Mouse (Mus musculus) left cerebral cortex, postnatal 10 days (tissue): Measurements from ENCODE around the gene Dhrs7c. TPM values are rescaled to one million over a fixed set of nuclear protein-coding genes. Genes with fewer than 3 reads are reported as not detected.
A peak's percentile ranks its signal among the peaks of the same experiment; 100 is the strongest.

Experiments
- DNase-seq, 2 experiments: peaks; one replicate each; pipeline ENCODE4 v3.0.0; 2021 to 2022; ENCODE audit warnings: low spot score in 2 of 2, mixed read lengths in 1 of 2; ENCODE audit errors: extremely low spot score in 1 of 2
- intact Hi-C: fragments of 180-260 bp; cut with DNase I; formaldehyde crosslinking; loops from one replicate; pipeline ENCODE4 v1.15.1; 2025
- total RNA-seq, 2 experiments: library from RNA; stranded (reverse); gene quantifications; 2 replicates each; pipeline ENCODE4 v1.2.3; 2021

Gene Dhrs7c
- under 1 TPM; 0.41 to 0.65 TPM for total RNA-seq

DNA sequence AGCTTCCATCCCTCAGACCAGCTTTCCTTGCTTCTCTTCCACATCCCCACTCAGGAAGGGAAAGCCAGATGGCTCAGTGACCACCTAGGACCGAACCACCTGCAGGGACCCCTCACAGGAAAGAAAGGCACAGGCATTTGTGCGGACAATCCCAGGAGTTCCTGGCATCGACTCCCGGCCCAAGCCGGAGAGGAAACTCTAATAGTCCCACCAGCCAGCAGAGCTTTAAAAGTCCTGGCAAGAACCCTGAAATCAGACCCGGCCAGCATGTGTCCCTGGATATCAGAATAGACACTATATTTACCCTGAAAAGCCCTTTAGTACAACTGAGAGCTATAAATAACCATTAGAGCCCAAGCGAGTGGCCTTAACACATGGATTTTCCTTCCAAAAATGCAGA, at the start of gene Dhrs7c:
Gene Dhrs7c (plus strand): TSS at position 257 of the 400 bp plus-strand sequence.
- intact Hi-C loops = no loop called here
- DNase-seq = no peak

DNA sequence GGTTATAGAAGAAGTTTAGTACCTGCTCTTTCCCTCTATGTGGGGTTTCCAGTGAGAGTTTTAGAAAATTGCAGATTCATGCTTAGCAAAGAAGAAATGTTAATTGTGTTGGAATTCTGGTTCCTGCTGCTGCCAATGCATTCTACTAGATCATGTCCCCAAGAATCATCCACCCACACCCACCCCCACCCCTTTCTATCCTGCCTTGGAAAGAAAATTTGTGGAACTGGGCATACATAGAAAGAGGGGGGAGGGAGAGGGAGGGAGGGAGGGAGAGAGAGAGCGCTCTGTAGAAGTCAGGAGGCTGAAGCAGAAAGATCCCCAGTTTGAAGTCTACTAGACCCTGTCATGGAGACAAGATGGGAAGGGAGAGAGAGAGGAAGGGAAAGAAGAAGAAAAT, 41.7 kb upstream of the Dhrs7c start:
- intact Hi-C loops = no loop called here
- DNase-seq = no peak

DNA sequence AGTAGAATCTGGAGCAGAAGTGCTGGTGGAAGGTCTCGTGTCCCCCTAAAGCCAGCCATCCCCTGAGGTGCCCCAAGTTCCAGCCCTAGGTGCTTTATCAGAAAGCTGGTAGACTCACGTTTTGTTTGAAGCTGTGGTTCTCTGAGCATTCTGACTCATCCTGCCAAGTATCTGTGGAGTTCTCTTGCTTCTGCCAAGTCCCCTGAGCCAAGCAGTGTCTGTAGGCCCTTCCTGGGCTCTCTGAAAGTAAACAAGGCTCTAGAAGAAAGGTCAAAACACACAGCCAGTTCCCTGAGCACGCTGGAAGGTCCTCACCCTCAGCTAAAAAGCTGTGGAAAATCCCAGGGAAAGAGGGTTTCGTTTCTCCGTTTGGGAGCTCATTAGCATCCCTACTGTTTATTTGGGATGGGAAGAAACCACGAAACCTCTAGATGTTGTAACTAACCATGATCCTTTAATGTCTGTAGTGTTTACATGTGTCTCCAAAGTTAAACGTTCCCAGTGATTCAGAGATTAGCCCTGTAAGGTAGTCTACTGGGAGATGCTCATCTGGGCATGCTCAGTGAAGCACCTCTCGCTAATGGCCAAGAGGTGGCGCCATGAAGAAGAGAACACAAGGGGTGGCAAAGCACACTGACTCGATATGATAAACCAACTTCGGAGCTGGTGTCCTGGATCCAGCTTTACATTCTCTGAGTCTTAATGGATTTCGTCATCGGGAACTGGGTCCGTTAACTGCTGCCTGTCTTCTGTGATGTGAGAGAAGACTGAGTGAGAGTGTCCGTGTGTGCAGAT, 40.4 kb upstream of the Dhrs7c start:
- intact Hi-C loops = no loop called here
- no peak for DNase-seq

DNA sequence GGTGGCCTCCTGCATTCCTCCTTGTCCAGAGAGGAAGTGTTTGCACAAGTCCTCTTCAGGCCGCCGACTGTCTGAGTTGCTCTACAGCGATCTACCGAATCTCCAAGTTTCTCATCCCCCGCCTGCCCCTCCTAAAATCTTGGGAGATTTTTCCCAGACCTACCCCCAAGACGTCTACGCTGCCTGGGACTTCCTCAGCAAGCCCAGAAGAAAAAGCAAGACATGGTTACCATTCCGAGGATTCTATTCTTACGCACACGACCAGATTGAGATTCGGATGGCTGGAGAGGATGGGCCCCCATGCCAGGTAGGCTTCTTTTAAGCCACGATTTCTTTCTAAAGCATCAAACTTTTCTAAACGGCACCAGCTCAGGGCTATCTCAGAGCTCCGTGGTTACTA, 26.9 kb upstream of the Dhrs7c start, which contains the start of gene Glp2r:
Gene Glp2r (minus strand): TSS at position 101 of the 400 bp plus-strand sequence.
- DNase-seq = no peak

DNA sequence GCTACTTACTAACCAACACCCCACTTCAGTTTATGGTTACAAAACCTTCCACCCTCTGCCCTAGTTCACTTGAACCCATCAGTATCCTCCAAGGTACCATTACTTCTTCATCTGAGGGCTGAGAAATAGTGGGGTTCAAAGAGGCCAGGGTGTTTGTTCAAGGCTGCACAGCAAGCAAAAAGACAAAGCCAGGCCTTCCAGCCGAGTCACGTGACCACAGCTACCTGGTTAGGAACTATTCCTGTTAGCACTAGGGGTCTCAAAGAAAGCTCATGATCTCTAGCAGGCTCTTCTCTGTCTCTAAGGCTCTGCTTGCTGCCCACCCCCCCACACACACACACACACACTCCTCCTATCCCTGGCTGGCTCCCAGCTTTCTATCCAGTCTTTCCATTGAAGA, 26.3 kb upstream of the Dhrs7c start:
- intact Hi-C loops = no loop called here

More for the DNA sequence above, 26.9 kb upstream of the Dhrs7c start, which contains the start of gene Glp2r:
- intact Hi-C loops = no loop called here

DNA sequence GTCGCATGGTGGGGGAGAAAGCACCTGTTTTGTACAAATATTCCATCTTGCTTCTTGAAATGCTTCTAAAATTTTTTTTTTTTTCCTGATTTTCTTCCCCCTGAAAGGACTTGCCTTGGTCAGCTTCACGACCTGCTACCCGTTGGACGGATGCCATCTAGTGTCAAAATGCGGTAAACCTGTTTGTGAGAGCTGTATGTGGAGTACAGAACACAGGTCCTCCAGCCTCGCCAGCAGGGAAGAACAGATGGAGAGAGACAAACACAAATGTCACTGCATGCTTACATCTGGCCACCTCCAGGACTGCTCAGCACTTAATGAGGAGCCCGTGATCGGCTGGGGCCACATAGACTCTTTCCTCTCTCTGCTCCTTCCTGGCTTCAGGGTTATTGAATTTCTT, 25.4 kb upstream of the Dhrs7c start:
- DNase-seq = peak; percentile 63 to 73
- intact Hi-C loops = no loop called here

More for the DNA sequence above, 26.3 kb upstream of the Dhrs7c start:
- DNase-seq = no peak

DNA sequence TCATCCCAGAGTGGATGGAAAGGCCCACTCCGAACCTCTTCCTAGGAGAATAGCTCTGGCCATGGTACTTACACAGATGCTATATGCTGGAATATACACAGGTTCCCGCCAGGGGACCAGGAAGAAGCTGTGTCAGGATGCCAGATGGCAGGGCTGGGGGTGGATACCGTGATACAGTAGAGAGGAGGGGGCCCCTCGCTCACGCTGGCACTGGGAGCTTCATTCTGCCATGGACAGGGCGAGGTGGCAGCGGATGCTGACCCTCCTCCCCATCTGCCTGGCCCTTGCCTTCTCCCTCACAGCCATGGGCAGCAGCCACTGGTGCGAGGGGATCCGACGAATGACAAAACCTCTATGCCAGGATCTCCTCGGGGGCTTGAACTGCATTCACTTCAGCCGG, 23.6 kb upstream of the Dhrs7c start, which contains the start of gene Gsg1l2:
Gene Gsg1l2 (plus strand): TSS at position 230 of the 400 bp plus-strand sequence.
- no peak for DNase-seq
- intact Hi-C loops = no loop called here

DNA sequence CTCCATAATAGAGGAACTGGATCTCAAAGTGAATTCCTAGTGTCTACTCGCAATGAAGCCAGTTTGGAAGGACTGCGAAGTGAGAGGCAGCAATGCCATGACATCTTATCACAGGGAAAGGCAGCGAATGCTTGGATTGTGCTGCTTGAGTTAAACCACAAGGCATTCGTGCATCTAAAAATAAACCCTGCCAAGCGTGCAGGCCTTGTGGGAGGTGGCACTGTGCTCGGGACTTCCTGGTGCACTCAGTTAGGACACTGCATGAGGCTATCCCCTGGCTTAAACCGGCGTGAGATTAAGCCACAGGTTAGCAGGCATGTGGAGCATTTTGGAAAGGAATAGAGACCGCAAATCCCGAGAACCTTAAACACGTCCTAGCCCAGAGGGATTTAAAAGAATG, 7.8 kb upstream of the Dhrs7c start:
- intact Hi-C loops = no loop called here

DNA sequence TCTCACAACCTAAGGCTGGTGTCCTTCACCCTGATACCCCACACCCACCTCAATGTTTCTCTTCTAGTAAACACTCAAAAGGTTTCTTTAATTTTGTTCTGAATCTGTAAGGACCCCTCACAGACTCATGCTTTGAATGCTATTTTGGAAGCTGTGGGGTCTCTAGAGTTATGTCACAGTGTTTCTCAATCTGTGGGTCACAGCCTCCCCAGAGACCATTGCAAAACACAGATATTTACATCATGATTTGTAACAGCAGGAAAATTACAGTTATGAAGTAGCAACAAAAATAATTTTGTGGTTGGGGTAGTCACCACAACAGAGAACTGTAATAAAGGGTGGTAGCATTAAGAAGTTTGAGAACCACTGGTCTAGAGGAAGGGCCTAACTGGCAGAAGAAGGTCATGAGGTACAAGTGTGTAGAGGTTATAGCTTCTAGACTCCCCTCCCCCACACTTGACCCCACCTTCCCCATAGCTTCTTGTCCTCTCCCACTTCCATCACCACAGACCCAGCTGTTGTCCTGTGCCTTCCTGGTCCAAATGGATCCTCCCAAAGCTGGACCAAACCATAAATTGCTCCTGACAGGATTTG, 2.2 kb downstream of the Dhrs7c start:
- no peak for DNase-seq
- intact Hi-C loops = no loop called here

More for the DNA sequence above, 7.8 kb upstream of the Dhrs7c start:
- no peak for DNase-seq

DNA sequence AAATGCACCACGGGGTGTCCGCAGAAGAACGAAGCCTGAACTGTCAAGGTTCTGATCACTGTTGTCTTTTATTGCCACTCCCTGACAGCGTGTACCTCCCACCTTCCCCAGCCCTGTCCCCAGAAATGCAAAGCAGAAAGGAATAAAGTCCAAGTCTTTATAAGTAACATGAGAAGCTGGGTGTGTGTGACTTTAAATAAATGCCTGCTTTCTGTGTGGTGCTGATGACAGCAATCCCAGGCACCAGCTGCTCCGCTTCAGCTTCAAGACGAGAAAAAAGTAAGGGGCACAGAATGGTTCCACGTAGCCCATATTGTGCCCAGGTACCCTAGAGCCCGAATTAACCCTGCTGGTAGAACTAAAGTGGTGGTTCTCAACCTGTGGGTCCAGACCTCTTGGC, 3.2 kb downstream of the Dhrs7c start:
- peak in 1 of 2 experiments; percentile 42 for DNase-seq
- intact Hi-C loops = no loop called here

DNA sequence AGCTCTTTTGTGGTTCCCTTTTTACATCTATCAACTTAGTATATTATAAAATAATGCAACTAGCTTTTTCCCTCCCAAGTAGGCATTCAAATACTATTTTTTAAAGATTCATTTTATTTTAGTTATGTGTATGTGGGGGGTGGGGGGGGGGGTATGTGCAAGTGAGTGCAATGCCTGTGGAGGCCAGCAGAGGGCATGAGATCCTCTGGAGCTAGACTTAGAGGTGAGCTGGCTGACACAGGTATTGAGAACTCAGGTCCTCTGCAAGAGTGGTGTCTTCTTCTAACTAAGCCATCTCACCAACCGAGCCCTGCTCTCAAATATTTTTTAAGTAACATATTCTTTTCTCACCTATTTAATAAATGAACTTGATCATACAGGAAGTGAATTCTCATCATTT, 7.6 kb downstream of the Dhrs7c start:
- no peak for DNase-seq
- intact Hi-C loops = no loop called here

DNA sequence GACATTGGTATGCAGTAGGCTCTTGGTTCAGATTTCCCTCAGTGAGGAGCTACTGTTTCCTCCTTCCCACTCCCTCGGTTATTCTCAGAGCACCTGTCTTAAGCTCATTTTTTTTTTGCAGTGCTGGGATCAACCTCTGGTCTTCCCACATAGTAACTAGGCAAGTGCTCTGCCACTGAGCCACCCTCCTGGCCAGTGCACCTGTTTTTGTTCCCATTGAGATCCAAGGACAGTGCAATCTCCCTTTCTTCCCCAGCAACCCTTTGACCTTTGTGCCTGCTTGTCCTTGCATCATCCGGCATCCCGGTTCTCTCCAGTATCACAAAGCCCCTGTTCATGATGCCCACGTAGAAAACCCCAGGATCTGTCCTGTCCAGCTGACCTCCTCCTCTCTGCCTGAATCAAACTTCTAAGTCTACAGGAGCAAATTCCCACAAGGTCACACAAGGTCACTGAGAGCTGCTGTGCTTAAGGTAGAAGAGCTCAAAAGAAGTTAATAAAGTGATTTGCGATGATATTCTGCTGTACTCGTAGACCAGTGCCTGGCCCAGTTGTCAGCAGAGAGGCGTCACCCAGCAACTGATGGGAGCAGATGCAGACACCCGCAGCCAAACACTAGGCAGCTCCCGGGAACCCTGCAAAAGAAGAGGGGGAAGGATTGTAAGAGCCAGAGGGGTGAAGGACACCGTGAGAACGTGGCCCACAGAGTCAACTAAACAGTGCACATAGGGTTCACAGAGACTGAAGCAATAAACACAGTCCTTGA, 9.0 kb downstream of the Dhrs7c start:
- intact Hi-C loops = no loop called here
- DNase-seq = no peak

DNA sequence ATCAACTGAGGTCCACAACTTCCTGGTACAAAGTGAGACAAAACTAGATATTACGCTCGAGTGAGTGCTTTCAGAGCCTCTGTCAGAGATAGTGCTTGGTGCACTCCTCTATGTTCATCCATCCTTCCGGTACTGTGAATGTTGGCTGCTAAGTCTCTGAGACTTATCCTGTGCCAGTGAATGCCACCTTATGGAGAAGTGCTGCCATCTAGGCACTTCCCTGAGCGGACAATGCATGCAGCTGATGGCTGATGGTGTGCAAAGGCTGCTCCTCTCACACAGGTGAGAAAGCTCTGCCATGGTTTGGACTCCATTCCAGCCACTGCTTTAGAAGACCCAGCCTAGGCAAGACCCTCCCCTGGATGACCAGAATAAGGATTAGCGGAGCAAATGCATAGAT, 10.1 kb downstream of the Dhrs7c start:
- DNase-seq = no peak
- intact Hi-C loops = no loop called here

DNA sequence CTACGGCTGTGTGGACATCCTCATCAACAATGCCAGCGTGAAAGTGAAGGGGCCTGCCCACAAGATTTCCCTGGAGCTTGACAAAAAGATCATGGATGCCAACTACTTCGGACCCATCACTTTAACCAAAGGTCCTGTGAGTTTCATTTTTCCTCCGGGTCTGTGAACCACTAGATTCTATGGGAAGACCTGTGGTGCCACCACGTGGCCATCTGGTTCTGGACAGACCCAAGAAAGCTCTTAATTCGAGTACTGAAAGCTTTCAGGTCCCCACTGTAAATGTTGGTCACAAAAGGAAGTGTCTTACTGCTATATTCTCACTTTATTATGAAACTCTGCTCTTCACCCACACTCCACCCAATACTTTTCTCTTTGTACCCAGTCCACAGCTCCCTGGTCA, 13.5 kb downstream of the Dhrs7c start:
- intact Hi-C loops = loop anchor here (10.0 kb wide), 2 partner anchors 593 to 697 kb away; partner anchors contain the start of gene Ntn1
- no peak for DNase-seq

DNA sequence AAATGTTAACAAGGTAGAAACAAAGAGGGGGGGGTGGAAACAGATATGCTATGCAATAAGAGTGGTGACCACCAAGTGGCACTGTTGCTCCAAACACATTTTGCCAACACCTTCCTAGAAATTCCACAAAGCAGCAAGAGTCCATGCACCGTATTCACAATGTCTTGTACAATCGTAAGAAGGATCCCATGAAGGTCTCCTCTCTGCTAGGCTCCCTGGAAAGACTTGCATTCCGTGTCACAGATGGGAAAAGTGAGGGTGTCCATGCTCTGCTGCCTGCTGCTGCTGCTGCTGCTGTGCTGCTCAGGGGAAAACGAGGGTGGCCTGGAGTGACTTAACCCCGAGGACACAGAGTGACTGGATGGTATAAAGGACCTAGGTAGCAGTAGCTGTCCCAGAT, 21.6 kb downstream of the Dhrs7c start:
- DNase-seq = peak; percentile 36 to 41
- intact Hi-C loops = loop anchor here (2.0 to 10.0 kb wide), 5 partner anchors 38 to 705 kb away; partner anchors contain the start of genes Ntn1 and Usp43

DNA sequence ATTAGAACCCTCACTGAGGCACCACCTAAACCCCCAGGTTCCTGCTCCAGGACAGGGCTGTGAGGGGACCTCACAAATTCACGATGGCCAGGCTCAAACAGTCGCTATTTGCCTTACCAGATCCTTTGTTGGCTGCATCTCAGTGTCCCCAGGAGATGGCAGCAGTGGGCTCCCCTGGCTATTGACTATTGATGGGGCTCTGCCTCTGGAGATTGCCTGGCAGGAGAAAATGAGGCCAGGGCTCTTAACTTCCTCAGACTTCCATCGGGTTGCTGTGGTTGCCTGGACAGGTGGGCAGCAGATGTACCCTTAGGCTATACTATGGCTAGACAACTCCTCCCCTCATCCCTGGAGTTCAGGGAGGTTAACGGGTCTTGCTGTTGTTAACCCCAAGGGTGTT, 22.2 kb downstream of the Dhrs7c start:
- intact Hi-C loops = loop anchor here (2.0 to 5.0 kb wide), 3 partner anchors 37 to 103 kb away; partner anchors contain the start of gene Usp43
- peak in 1 of 2 experiments; percentile 80 for DNase-seq

DNA sequence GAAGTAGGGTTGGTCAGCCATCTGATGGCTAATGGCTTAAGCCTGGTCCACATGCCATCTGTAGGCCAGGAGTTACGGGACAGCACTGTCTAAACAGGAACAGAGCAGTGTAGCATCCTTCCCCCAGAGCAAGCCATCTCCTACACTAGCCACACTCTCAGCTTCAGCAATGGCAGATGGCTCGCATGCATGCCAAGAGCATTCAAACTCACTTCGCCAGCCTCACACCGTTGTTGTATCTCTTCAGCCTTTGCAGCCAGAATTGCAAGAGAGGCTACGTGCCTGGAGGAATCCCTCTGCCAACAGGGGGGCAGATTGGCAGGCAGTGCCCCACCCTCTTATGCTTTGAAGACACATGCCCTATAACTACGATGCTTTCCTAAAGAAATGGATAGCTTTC, 23.6 kb downstream of the Dhrs7c start:
- peak in 1 of 2 experiments; percentile 34 for DNase-seq
- intact Hi-C loops = loop anchor here (2.0 to 5.0 kb wide), 3 partner anchors 36 to 101 kb away; partner anchors contain the start of gene Usp43

DNA sequence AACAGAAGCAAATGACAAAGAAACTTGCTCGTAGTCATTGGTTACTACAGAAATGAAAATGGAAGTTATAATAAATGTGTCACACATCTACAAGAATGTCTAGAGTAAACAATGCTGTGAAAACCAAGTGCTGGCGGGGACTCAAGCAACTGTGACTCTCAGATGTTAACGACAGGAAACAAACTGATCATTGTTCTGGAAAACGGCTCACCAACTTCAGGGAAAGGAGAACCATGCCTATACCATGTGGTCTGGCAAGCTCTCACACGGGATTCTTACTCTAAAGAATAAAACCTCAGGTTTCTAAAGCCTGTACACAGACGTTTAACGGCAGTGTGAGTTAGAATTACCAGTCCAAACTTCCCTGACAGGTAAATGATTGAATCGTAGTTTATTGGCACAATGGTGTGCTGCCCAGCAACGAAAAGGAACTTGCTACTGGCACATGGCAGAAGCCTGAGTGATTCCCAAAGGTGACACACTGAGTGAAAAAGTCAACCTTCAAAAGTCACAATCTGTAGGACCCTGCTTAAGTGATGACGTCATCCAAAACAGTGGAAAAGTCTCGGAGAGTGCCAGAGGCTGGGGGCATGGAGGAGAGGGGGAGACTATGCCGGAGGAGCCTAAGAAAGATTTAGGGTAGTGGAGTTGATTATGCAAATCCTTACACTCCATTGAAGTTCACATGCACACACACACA, 30.5 kb downstream of the Dhrs7c start:
- no peak for DNase-seq
- intact Hi-C loops = no loop called here

DNA sequence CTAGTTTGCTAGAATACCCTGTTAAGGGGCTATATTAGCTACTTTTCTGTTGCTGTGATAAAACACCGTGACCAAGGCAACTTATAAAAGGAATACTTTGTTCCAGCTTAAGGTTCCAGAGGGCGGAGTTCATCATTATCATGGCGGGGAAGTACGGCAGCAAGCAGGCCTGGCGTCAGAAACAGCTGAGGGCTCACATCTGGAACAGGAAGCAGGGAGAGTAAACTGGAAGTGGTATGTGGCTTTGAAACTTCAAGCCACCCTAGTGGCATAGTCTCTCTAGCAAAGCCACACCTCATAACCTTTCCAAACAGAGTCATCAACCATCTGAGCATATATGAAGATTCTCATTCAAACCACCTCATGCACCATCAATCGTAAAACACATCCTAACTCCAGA, 31.5 kb downstream of the Dhrs7c start:
- no peak for DNase-seq
- intact Hi-C loops = no loop called here
